Mouse (Mus musculus) hindbrain, postnatal 0 days (tissue): ENCODE measurements around the gene Ctnnd2. TPM values are rescaled to one million over a fixed set of nuclear protein-coding genes. Genes with fewer than 3 reads are reported as not detected.

ENCODE experiments used
- ATAC-seq: fragments of 200-750 bp; cut with Nextera tagmentation; 2 replicates; pipeline ENCODE4 v1.8.0; 2017; ENCODE audit warnings: mild to moderate bottlenecking, moderate TSS enrichment, moderate library complexity
- DNase-seq: peaks from one replicate; pipeline ENCODE4 v3.0.0-alpha.2; 2015; ENCODE audit warnings: low spot score
- H3K27ac ChIP-seq: fragments of 300-500 bp; sonication (generic); 2 replicates; pipeline ENCODE4 v1.5.1; 2014; ENCODE audit warnings: mild to moderate bottlenecking
- H3K27me3 ChIP-seq: fragments of 300-500 bp; sonication (generic); 2 replicates; pipeline ENCODE4 v1.6.1; 2014; ENCODE audit warnings: low read length, mixed read lengths; ENCODE audit not compliant: insufficient read depth
- H3K36me3 ChIP-seq: fragments of 300-500 bp; sonication (generic); 2 replicates; pipeline ENCODE4 v1.6.1; 2014; ENCODE audit warnings: low read length, mixed read lengths; ENCODE audit not compliant: insufficient read depth
- H3K4me1 ChIP-seq: fragments of 300-500 bp; sonication (generic); 2 replicates; pipeline ENCODE4 v1.6.1; 2014; ENCODE audit warnings: antibody characterized with exemption, low read length, mixed read lengths; ENCODE audit not compliant: insufficient read depth
- H3K4me2 ChIP-seq: fragments of 300-500 bp; sonication (generic); 2 replicates; pipeline ENCODE4 v1.6.1; 2014; ENCODE audit warnings: low read depth, mild to moderate bottlenecking, low read length, moderate library complexity, mixed read lengths
- H3K4me3 ChIP-seq: fragments of 300-500 bp; sonication (generic); 2 replicates; pipeline ENCODE4 v1.5.1; 2014; ENCODE audit warnings: low read length
- H3K9ac ChIP-seq: fragments of 300-500 bp; sonication (generic); replicated peaks from 2 replicates; pipeline ENCODE4 v1.6.1; 2014; ENCODE audit warnings: mild to moderate bottlenecking, low read length, moderate library complexity, mixed read lengths
- H3K9me3 ChIP-seq: fragments of 300-500 bp; sonication (generic); 2 replicates; pipeline ENCODE4 v1.6.1; 2016; ENCODE audit warnings: low read length, mixed read lengths
- CTCF ChIP-seq: IDR thresholded peaks from 2 replicates; pipeline ENCODE4 v1.5.1; 2016; ENCODE audit warnings: antibody characterized with exemption, control low read depth, low read depth
- WGBS: fragments of 180-500 bp; shearing (Covaris S2); extraction: QIAGEN DNeasy Blood & Tissue Kit; methylation state at CpG from one replicate; pipeline ENCODE4 v1.1.7; 2014; 5-methylcytosine and 5-hydroxymethylcytosine counted together
- polyA plus RNA-seq: library from polyadenylated mRNA; unstranded; fragments of >200 nt; fragmentation: Nextera tagmentation; extraction: Ambion mirVana; gene quantifications from 2 replicates; pipeline ENCODE4 v1.2.1, GENCODE M21; 2015
- total RNA-seq: library from RNA; depleted of rRNA; stranded (reverse); fragments of >200 nt; gene quantifications from 2 replicates; pipeline ENCODE4 v1.2.3, GENCODE M21; 2014

Ctnnd2 gene
- total and polyA plus RNA-seq, 2 experiments from 2014 or later, result 67.2 to 157 TPM

DNA sequence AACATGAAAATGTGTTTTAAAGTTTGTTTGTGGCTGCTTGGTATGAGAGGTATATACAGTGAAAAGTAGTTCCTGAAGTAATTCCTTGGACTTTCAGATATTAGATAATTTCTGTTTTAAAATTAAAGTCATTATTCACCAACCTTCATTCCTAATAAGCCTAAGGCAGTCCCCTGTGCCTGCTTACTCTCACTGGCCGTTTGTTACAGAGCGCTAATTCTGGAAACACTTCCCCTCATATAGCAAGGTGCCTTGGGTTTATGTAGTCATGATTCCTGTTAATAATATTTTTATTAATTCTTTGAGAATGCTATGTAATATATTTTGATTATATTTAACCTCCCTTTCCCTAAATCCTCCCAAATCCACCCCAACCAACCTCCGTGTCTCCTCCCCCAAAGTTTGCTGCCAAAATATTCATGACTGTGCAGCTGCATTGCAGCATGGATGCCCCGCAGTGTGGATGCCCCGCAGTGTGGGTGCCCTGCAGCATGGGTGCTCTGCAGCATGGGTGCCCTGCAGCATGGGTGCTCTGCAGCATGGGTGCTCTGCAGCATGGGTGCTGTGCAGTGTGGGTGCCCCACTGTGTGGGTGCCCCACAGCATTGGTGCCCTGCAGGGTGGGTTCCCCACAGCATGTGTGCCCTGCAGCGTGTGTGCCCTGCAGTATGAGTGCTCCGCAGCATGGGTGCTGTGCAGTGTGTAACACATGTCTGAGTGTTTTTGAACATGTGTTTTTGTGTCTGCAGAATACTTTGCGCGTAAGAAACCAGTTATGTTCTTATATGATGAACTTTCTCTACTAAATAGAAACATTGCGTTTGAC, 63.0 kb downstream of the Ctnnd2 start:
- Histone ChIP-seq H3K4me3 (no peak overlapping the region), H3K4me2 (no peak overlapping the region), H3K4me1 (no peaks in the 10 kb centered on the region; the same call in 1 of the 2 replicates), H3K27ac (no peak overlapping the region), H3K36me3 (no peaks in the 10 kb centered on the region), H3K27me3 (no peaks in the 10 kb centered on the region), H3K9ac (no peak overlapping the region), H3K9me3 (no peaks in the 10 kb centered on the region)
- no peak for DNase-seq
- TF ChIP-seq CTCF, result no peak
- no peak for ATAC-seq
- 85% methylated on average over 10 of the region's 10 CpGs for WGBS

DNA sequence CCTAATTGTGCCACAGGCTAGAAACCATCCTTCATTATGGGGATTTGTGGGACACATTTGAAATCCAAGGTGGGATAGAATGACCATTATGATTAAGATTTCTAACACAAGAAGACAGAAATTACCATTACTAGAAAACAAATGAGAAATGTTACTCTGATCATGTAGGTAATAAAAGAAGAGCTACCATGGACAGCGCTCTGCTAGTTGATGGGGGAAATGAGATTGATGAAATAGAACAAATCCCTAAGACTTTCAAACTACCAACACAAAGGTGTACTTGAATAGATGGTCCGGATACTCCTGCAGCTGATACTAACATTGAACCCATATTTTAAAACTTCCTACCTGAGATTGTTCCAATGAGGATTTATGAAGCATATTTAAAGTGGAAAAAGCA, 68.5 kb downstream of the Ctnnd2 start:
- no peak overlapping the region for H3K27ac ChIP-seq
- H3K9me3 ChIP-seq, result no peaks in the 10 kb centered on the region
- H3K27me3 ChIP-seq, result no peaks in the 10 kb centered on the region
- no peak overlapping the region for H3K9ac ChIP-seq
- no peak overlapping the region for H3K4me2 ChIP-seq
- WGBS, result 94% methylated on average over 2 of the region's 2 CpGs
- TF ChIP-seq CTCF, result no peak
- DNase-seq (no peak), ATAC-seq (no peak)
- no peaks in the 10 kb centered on the region for H3K36me3 ChIP-seq
- no peaks in the 10 kb centered on the region for H3K4me1 ChIP-seq
- H3K4me3 ChIP-seq, result no peak overlapping the region

DNA sequence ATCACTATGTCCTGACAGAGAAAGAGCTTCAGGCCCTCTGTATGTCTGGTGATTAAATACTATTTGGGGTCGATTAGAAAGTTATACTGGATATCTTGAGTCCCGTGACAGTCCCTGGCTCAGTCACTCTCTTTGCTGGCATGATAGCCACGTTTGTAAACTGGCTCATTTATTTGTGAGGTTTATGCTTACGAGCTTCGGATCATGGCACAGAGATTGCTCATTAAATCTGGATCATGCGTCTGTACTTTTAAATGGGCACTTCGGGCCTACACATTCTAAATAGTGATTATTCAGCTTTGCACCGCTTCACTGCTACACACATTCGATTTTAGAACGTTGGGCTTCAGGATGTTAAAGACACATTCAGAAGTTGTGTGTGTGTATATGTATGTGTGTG, 96.4 kb downstream of the Ctnnd2 start:
- H3K9me3 ChIP-seq, result no peaks in the 10 kb centered on the region
- no peaks in the 10 kb centered on the region for H3K36me3 ChIP-seq
- ATAC-seq (no peak), DNase-seq (no peak)
- H3K9ac ChIP-seq, result no peak overlapping the region
- no peak overlapping the region for H3K4me2 ChIP-seq
- H3K27ac ChIP-seq, result no peak overlapping the region
- TF ChIP-seq CTCF, result no peak
- H3K4me3 ChIP-seq, result no peak overlapping the region
- WGBS, result 76% methylated on average over 10 of the region's 10 CpGs
- H3K27me3 ChIP-seq, result no peaks in the 10 kb centered on the region
- peaks cover 6% of the 10 kb centered on the region; the same call in 1 of the 2 replicates for H3K4me1 ChIP-seq

DNA sequence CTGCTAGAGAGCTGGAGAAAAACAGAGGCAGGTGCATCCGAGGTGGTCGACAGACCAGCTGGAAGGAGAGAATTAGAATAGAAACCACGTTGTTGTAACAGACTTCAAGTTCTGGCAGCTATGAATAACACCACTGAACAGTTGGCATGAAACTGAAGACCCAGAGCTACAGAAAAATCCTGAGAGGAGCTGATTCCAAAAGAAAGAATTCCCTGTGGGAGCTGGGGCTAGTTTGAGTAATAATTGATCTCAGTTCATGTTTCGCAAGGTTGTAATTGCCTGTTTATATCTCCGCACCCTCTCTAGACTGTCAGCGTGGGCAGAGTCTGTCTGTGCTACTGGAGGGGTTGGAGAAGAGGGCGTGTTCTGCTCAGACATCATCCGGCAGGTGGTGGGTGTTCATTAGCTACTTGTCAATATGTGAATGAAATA, 98.8 kb downstream of the Ctnnd2 start:
- peaks cover 6% of the 10 kb centered on the region; the same call in 1 of the 2 replicates for H3K4me1 ChIP-seq
- peak overlapping the region; percentile 48; the same call in 1 of the 2 replicates for H3K27ac ChIP-seq
- H3K9me3 ChIP-seq, result no peaks in the 10 kb centered on the region
- H3K4me3 ChIP-seq, result no peak overlapping the region
- no peaks in the 10 kb centered on the region for H3K27me3 ChIP-seq
- ATAC-seq (no peak), DNase-seq (peak; percentile 31)
- no peak for TF ChIP-seq CTCF
- H3K36me3 ChIP-seq, result no peaks in the 10 kb centered on the region
- 54% methylated on average over 8 of the region's 8 CpGs for WGBS
- no peak overlapping the region for H3K9ac ChIP-seq
- H3K4me2 ChIP-seq, result no peak overlapping the region

DNA sequence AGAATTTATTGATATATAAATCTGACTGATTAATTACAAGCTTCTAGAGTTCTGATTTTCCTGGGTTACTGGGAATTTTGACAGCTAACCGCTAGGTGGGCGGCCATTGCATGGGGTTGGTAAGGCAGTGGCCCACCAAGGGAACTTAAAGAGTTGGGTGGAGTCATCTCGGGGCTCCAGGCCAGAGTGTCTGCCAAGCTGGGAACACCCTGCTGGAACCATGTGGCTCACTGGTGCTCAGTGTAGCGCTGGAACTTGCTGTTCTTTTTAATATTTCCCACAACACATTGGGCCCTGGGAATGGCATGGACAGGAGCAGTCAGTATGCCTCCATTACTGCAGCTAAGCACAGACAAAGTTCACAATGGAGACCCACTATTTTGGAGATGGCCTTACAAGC, 99.9 kb downstream of the Ctnnd2 start:
- DNase-seq (no peak), ATAC-seq (no peak)
- peaks cover 6% of the 10 kb centered on the region; the same call in 1 of the 2 replicates for H3K4me1 ChIP-seq
- no peak overlapping the region for H3K27ac ChIP-seq
- no peak for TF ChIP-seq CTCF
- no peak overlapping the region for H3K4me3 ChIP-seq
- no peaks in the 10 kb centered on the region for H3K9me3 ChIP-seq
- H3K4me2 ChIP-seq, result no peak overlapping the region
- no peaks in the 10 kb centered on the region for H3K27me3 ChIP-seq
- 80% methylated on average over 4 of the region's 4 CpGs for WGBS
- no peak overlapping the region for H3K9ac ChIP-seq
- H3K36me3 ChIP-seq, result no peaks in the 10 kb centered on the region

GRCm38 (mm10) chr15:30275721-30276120, 103.3 kb downstream of the Ctnnd2 start:
- ATAC-seq, result no peak
- no peak overlapping the region for H3K27ac ChIP-seq

DNA sequence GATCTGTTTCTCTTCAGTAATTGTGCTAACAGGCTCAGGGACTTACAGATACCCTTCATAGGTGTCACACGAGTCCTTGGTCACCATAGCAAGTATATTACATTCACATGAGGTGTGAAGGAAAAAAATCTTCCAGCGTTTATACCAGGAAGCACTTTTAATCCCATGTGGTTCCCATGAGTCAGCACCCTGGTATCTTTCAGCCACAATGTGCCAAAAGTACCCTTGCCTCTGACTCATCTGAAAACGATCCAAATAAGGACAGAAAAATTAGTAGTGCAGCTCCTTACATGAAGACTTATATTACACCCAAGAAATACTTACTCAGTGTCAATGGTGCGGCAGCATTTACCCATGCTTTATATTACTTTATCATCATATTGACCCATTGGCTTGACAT, 104.3 kb downstream of the Ctnnd2 start:
- ATAC-seq (no peak), DNase-seq (no peak)
- Histone ChIP-seq H3K4me1 (0 out of 2 replicates have a peak, but pooled peaks cover under 1% of the 10 kb centered on the region), H3K4me2 (no peak overlapping the region), H3K4me3 (no peak overlapping the region), H3K9ac (no peak overlapping the region), H3K27ac (no peak overlapping the region), H3K27me3 (no peaks in the 10 kb centered on the region), H3K36me3 (no peaks in the 10 kb centered on the region), H3K9me3 (no peaks in the 10 kb centered on the region)
- TF ChIP-seq CTCF, result no peak
- WGBS, result 87% methylated on average over 4 of the region's 4 CpGs

More at GRCm38 (mm10) chr15:30275721-30276120, 103.3 kb downstream of the Ctnnd2 start:
- Histone ChIP-seq H3K4me1 (peaks cover 6% of the 10 kb centered on the region; the same call in 1 of the 2 replicates), H3K4me2 (no peak overlapping the region), H3K4me3 (no peak overlapping the region), H3K9ac (no peak overlapping the region), H3K36me3 (no peaks in the 10 kb centered on the region), H3K27me3 (no peaks in the 10 kb centered on the region), H3K9me3 (no peaks in the 10 kb centered on the region)
- no peak for DNase-seq
- no peak for TF ChIP-seq CTCF
- WGBS, result 30% methylated on average over 5 of the region's 5 CpGs
